Mouse (Mus musculus): ENCODE data around the gene Egfl8. TPM values are rescaled to one million over a fixed set of nuclear protein-coding genes. Genes with fewer than 3 reads are reported as not detected.
A peak's percentile ranks its signal among the peaks of the same experiment; 100 is the strongest.

Egfl8 gene
- total RNA-seq, 2 experiments from 2014 or later, result 0.47 to 0.92 TPM

DNA sequence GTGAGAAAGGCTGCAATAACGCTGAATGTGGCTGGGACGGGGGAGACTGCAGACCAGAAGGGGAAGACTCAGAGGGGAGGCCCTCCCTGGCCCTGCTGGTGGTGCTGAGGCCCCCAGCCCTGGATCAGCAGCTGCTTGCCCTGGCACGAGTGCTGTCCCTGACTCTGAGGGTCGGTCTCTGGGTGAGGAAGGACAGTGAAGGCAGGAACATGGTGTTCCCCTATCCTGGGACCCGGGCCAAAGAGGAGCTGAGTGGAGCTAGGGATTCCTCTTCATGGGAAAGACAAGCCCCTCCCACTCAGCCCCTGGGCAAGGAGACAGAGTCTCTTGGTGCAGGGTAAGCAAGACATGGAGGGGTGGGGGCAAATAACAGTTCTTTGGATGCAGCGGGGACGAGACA is 32.4 kb downstream of the Egfl8 start:
- ATAC-seq (replicated peaks; ENCODE audit: poor library complexity), result no peak

DNA sequence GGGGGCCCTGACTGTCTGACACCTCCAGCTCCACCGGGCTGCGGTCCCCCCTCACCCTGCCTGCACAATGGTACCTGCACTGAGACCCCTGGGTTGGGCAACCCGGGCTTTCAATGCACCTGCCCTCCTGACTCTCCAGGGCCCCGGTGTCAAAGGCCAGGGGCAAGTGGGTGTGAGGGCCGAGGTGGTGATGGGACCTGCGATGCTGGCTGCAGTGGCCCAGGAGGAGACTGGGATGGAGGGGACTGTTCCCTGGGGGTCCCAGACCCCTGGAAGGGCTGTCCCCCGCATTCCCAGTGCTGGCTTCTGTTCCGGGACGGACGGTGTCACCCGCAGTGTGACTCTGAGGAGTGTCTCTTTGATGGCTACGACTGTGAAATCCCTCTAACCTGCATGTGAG is 33.2 kb downstream of the Egfl8 start:
- ATAC-seq (replicated peaks; ENCODE audit: poor library complexity), result no peak

DNA sequence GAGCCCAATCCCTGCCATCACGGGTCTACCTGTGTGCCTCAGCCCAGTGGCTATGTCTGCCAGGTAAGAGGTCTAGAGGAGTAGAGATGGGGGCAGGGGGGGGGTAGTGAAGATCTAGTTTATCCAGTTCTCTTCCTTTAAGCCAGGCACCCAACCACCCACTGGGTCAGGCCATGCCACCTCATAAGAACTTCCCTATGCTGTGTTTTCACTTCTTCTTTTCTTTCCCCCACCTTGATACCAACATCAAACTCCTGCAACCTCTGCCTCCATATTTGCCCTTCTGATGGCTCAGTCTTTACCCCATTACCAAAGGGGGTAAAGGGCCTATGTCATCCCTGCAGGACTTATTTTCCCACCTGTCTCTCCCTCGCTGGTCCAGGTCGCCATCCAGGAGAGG is 37.7 kb downstream of the Egfl8 start:
- ATAC-seq (replicated peaks; ENCODE audit: poor library complexity), result peak; percentile 29; the same call in 1 of the 2 replicates

DNA sequence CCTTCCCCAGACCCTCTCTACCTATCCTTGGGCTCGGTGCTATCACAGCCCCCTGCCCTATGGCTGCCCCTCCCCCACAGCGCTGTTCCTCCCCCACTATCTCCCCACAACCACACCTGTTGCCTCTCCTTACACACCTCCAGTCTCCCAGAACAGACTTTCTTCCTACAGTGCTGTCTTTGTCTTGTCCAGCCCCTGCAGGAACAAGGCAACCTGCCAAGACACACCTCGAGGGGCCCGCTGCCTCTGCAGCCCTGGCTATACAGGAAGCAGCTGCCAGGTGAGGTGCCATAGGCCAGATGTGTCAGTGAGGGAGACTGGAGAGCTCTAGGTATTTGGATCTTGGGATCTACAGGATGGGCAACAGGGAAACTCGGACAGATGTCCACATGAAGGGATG is 39.2 kb downstream of the Egfl8 start:
- ATAC-seq (replicated peaks; ENCODE audit: poor library complexity), result no peak

DNA sequence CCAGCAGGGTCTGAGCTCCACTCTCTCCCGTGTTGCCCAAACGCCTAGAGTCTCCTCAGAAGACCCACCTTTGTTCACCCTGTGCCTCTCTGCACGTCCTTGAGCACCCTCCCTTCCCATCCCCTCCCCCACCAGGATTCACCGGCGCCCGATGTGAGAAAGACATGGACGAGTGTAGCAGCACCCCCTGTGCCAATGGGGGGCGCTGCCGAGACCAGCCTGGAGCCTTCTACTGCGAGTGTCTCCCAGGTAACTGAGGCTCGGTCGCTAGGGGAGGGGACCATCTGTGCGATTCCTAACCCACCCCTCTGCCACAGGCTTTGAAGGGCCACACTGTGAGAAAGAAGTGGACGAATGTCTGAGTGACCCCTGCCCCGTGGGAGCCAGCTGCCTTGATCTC is 43.4 kb downstream of the Egfl8 start:
- ATAC-seq (replicated peaks; ENCODE audit: poor library complexity), result no peak

DNA sequence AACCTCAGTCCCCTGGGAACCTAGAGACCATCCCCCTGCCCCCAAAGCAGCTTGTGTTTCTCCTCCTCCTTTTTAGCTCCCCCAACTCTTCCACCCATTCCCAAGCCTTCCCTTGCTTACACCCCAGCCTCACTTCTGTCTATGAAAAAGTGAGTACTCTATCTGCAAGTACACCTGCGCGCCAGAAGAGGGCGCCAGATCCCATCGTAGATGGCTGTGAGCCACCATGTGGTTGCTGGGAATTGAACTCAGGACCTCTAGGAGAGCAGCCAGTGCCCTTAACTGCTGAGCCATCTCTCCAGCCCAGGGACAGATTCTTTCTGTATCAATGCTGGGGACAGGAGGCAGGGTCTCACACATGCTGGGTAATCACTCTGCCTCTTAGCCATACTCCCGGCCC is 43.9 kb downstream of the Egfl8 start:
- ATAC-seq (replicated peaks; ENCODE audit: poor library complexity), result 0 out of 2 replicates have a peak, but pooled peaks have one; percentile 63

DNA sequence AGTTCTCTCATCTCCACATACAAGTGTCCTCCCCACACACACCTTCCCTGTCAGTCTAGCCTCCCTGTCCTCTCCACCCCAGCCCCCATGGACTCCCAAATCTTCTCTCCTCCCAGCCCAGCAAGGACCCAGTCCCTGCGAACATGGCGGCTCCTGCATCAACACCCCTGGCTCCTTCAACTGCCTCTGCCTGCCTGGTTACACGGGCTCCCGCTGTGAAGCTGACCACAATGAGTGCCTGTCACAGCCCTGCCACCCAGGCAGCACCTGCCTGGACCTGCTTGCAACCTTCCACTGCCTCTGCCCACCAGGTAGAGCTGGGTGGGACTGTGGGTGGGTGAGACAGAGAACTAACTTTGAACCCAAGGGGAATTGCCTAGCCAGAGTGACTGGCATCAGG is 45.9 kb downstream of the Egfl8 start:
- ATAC-seq (replicated peaks; ENCODE audit: poor library complexity), result no peak

DNA sequence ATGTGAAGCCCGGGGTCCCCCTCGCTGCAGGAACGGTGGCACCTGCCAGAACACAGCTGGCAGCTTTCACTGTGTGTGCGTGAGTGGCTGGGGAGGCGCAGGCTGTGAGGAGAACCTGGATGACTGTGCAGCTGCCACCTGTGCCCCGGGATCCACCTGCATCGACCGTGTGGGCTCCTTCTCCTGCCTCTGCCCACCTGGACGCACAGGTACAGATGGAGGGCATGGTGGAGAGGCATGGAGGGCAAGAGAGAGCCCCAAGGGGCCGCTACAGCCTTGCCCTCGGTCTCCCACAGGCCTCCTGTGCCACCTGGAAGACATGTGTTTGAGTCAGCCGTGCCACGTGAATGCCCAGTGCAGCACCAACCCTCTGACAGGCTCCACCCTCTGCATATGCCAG is 47.4 kb downstream of the Egfl8 start:
- ATAC-seq (replicated peaks; ENCODE audit: poor library complexity), result no peak

DNA sequence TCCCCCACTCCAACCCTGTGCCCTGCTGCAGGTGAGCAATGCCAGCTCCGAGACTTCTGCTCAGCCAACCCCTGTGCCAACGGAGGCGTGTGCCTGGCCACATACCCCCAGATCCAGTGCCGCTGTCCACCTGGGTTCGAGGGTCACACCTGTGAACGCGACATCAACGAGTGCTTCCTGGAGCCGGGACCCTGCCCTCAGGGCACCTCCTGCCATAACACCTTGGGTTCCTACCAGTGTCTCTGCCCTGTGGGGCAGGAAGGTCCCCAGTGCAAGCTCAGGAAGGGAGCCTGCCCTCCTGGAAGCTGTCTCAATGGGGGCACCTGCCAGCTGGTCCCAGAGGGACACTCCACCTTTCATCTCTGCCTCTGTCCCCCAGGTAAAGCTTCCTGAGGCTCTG is 48.5 kb downstream of the Egfl8 start:
- no peak for ATAC-seq (replicated peaks; ENCODE audit: poor library complexity)

DNA sequence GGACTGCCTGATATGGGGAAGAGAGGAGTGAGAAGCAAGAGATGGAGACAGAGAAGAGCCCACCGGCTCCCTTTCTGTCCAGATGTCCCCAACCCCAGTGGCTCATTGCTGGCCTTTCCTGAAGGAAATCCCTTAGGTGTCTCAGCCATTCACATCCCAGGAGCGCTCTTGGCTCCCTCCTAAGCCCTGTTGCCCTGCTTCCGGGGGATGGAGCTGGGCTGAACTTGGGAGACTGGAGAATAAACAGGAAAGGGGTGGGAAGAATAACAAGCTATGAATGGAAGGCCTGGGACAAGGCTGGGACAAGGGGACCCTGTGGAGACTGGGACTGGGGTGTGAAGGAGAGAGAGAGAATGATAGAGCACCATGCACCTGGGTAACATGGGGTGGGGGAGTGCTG is 51.0 kb downstream of the Egfl8 start:
- ATAC-seq (replicated peaks; ENCODE audit: poor library complexity), result no peak

DNA sequence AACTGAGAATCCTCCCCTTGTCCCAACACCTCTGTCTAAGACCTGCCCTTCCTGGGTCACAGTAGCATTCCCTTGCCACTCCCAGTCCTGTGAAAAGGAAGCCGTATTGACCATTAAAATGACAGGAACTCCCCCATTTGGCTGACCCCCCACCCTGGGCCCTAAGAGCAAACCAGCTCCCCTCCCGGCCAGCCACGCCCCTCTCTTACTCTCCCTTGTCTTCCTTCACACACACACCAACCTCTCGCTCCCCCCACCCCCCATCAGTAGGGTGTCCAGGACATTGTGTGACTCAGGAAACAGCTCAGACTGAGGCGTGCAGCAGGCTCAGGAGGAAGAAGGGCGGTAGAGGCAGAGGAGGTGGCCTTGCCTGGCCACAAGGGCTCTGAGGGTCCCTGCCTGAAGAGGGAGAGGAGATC is 51.8 kb downstream of the Egfl8 start, which contains the start of gene Notch4:
Notch4 (plus strand) TSS at position 266 of the 419 bp plus-strand sequence.
- no peak; the same call in 1 of the 2 replicates for ATAC-seq (replicated peaks; ENCODE audit: poor library complexity)

DNA sequence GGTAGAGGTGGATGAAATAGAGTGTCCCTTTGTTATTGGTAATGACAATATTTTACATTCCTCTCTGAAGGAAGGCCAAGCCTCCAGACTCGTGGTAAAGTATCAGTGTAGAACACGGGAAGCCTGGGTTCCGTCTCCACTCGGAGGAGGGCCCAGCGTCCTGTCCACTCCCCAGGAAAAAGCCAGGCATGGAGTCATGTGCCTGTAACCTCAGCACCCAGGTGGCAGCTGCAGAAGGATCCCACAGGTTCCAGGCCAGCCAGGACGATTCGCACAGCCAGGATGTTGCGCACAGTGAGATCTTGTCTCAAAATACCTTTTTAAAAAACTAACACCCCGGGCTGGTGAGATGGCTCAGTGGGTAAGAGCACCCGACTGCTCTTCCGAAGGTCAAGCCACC is 52.4 kb downstream of the Egfl8 start:
- no peak for ATAC-seq (replicated peaks; ENCODE audit: poor library complexity)

Other genes with a start within 250 kb of the Egfl8 start
- not detected in 2 replicates for gene Btnl1, start 238.8 kb downstream of the Egfl8 start, total RNA-seq (2015)
- gene Btnl1, start 238.8 kb downstream of the Egfl8 start, total RNA-seq (2017), result not detected in 2 replicates
- 1.7 and 4.5 TPM in 2 replicates for gene BC051142, start 217.2 kb downstream of the Egfl8 start, total RNA-seq (2015)
- 1.0 and 2.4 TPM in 2 replicates for gene BC051142, start 217.2 kb downstream of the Egfl8 start, total RNA-seq (2017)
- not detected in 2 replicates for gene Btnl4, start 138.7 kb downstream of the Egfl8 start, total RNA-seq (2015)
- not detected in 2 replicates for gene Btnl4, start 138.7 kb downstream of the Egfl8 start, total RNA-seq (2017)
- not detected in 2 replicates for gene Btnl6, start 98.6 kb downstream of the Egfl8 start, total RNA-seq (2015)
- gene Btnl6, start 98.6 kb downstream of the Egfl8 start, total RNA-seq (2017), result not detected in 2 replicates
- gene Notch4, start 51.7 kb downstream of the Egfl8 start, total RNA-seq (2015), result 0.17 and 0.39 TPM in 2 replicates
- under 0.01 and 0.14 TPM in 2 replicates for gene Notch4, start 51.7 kb downstream of the Egfl8 start, total RNA-seq (2017)
- gene Gpsm3, start 26.2 kb downstream of the Egfl8 start, total RNA-seq (2015), result 63.4 and 69.0 TPM in 2 replicates
- 14.5 and 20.2 TPM in 2 replicates for gene Gpsm3, start 26.2 kb downstream of the Egfl8 start, total RNA-seq (2017)
- 17.0 and 20.6 TPM in 2 replicates for gene Pbx2, start 24.7 kb downstream of the Egfl8 start, total RNA-seq (2015)
- gene Pbx2, start 24.7 kb downstream of the Egfl8 start, total RNA-seq (2017), result 24.9 and 26.7 TPM in 2 replicates
- gene Ager, start 18.1 kb downstream of the Egfl8 start, total RNA-seq (2015), result 1.5 and 2.6 TPM in 2 replicates
- gene Ager, start 18.1 kb downstream of the Egfl8 start, total RNA-seq (2017), result 0.24 and 3.0 TPM in 2 replicates
- 50.6 and 51.6 TPM in 2 replicates for gene Rnf5, start 12.3 kb downstream of the Egfl8 start, total RNA-seq (2015)
- gene Rnf5, start 12.3 kb downstream of the Egfl8 start, total RNA-seq (2017), result 17.7 and 18.5 TPM in 2 replicates
- gene Agpat1, start 11.7 kb downstream of the Egfl8 start, total RNA-seq (2015), result 25.7 and 33.6 TPM in 2 replicates
- 20.2 and 24.9 TPM in 2 replicates for gene Agpat1, start 11.7 kb downstream of the Egfl8 start, total RNA-seq (2017)
- gene Ppt2, start 12.5 kb upstream of the Egfl8 start, total RNA-seq (2015), result 26.5 and 33.5 TPM in 2 replicates
- gene Ppt2, start 12.5 kb upstream of the Egfl8 start, total RNA-seq (2017), result 15.3 and 19.7 TPM in 2 replicates
- gene Prrt1, start 13.6 kb upstream of the Egfl8 start, total RNA-seq (2015), result 0.17 and 0.34 TPM in 2 replicates
- gene Prrt1, start 13.6 kb upstream of the Egfl8 start, total RNA-seq (2017), result not detected in 2 replicates
- 3.8 and 4.1 TPM in 2 replicates for gene Fkbpl, start 28.8 kb upstream of the Egfl8 start, total RNA-seq (2015)
- 17.7 and 40.0 TPM in 2 replicates for gene Fkbpl, start 28.8 kb upstream of the Egfl8 start, total RNA-seq (2017)
- 25.5 and 27.8 TPM in 2 replicates for gene Atf6b, start 31.2 kb upstream of the Egfl8 start, total RNA-seq (2015)
- 24.3 and 30.2 TPM in 2 replicates for gene Atf6b, start 31.2 kb upstream of the Egfl8 start, total RNA-seq (2017)
- not detected in 2 replicates for gene Tnxb, start 54.6 kb upstream of the Egfl8 start, total RNA-seq (2015)
- gene Tnxb, start 54.6 kb upstream of the Egfl8 start, total RNA-seq (2017), result not detected in 2 replicates
- gene C4b, start 127.9 kb upstream of the Egfl8 start, total RNA-seq (2015), result 0.12 and 0.27 TPM in 2 replicates
- gene C4b, start 127.9 kb upstream of the Egfl8 start, total RNA-seq (2017), result 0.03 and 0.12 TPM in 2 replicates
- gene Cyp21a1, start 188.6 kb upstream of the Egfl8 start, total RNA-seq (2015), result not detected in 2 replicates
- not detected in 2 replicates for gene Cyp21a1, start 188.6 kb upstream of the Egfl8 start, total RNA-seq (2017)
- 19.6 and 27.3 TPM in 2 replicates for gene Stk19, start 221.0 kb upstream of the Egfl8 start, total RNA-seq (2015)
- gene Stk19, start 221.0 kb upstream of the Egfl8 start, total RNA-seq (2017), result 17.0 and 31.8 TPM in 2 replicates
- gene Dxo, start 221.0 kb upstream of the Egfl8 start, total RNA-seq (2015), result 20.2 and 33.2 TPM in 2 replicates
- gene Dxo, start 221.0 kb upstream of the Egfl8 start, total RNA-seq (2017), result 18.8 and 28.9 TPM in 2 replicates
- 10.2 and 12.8 TPM in 2 replicates for gene Skiv2l, start 234.2 kb upstream of the Egfl8 start, total RNA-seq (2015)
- gene Skiv2l, start 234.2 kb upstream of the Egfl8 start, total RNA-seq (2017), result 31.2 and 35.7 TPM in 2 replicates
- 65.8 and 70.7 TPM in 2 replicates for gene Nelfe, start 234.4 kb upstream of the Egfl8 start, total RNA-seq (2015)
- 39.9 and 40.8 TPM in 2 replicates for gene Nelfe, start 234.4 kb upstream of the Egfl8 start, total RNA-seq (2017)
- not detected in 2 replicates for gene Cfb, start 246.5 kb upstream of the Egfl8 start, total RNA-seq (2015)
- not detected in 2 replicates for gene Cfb, start 246.5 kb upstream of the Egfl8 start, total RNA-seq (2017)

Measured in megakaryocyte progenitor cell, adult 5-6 weeks (primary cell).